Mouse (Mus musculus) myocyte (in vitro differentiated cells): ENCODE measurements around the gene Rps6ka2.
"Not testable (repeated sequence)": the region's sequence is repeated elsewhere in the genome, so short reads cannot be mapped to it uniquely, and the experiment has no call there.

Source experiments
- E2F4 ChIP-seq: IDR thresholded peaks from one replicate; pipeline ENCODE4 v1.6.1; 2011; ENCODE audit warnings: mild to moderate bottlenecking, control low read depth, moderate library complexity; ENCODE audit not compliant: insufficient read depth
- MAX ChIP-seq: IDR thresholded peaks from one replicate; pipeline ENCODE4 v1.6.1; 2011; ENCODE audit warnings: low read depth, mild to moderate bottlenecking, control low read depth
- MYOD1 ChIP-seq, 3 experiments: IDR thresholded peaks; one replicate each; pipeline ENCODE4 v1.6.1; 2011; ENCODE audit warnings: control low read depth in 2 of 3, low read depth in 2 of 3, mild to moderate bottlenecking in 2 of 3, moderate library complexity in 1 of 3; ENCODE audit not compliant: insufficient read length in 2 of 3, control insufficient read depth in 1 of 3
- POLR2A ChIP-seq: IDR thresholded peaks from one replicate; pipeline ENCODE4 v1.6.1; 2011; ENCODE audit warnings: low read depth, mild to moderate bottlenecking, control low read depth, moderate library complexity; ENCODE audit not compliant: insufficient read length
- POLR2AphosphoS2 ChIP-seq: IDR thresholded peaks from one replicate; pipeline ENCODE4 v1.6.1; 2011; ENCODE audit warnings: low read depth, control low read depth; ENCODE audit not compliant: insufficient read length
- REST ChIP-seq: IDR thresholded peaks from one replicate; pipeline ENCODE4 v1.6.1; 2011; ENCODE audit warnings: mild to moderate bottlenecking, control low read depth, moderate library complexity; ENCODE audit not compliant: insufficient read depth, insufficient read length
- TCF12 ChIP-seq: IDR thresholded peaks from one replicate; pipeline ENCODE4 v1.6.1; 2011; ENCODE audit warnings: mild to moderate bottlenecking, control low read depth; ENCODE audit not compliant: poor library complexity, insufficient read depth, severe bottlenecking
- USF1 ChIP-seq: IDR thresholded peaks from one replicate; pipeline ENCODE4 v1.6.1; 2011; ENCODE audit warnings: low read depth, mild to moderate bottlenecking, control low read depth, moderate library complexity

GRCm38 (mm10) chr17:7332745-7333144, 162.8 kb downstream of the Rps6ka2 start:
- TF ChIP-seq USF1; POLR2A; MYOD1 (IDR thresholded peaks at IDR 0.05; ENCODE audit: control insufficient read depth in 1 of 3, insufficient read length in 2 of 3, low read depth in 2 of 3); POLR2AphosphoS2; MAX; E2F4; REST; TCF12: not testable (repeated sequence)
